Mouse (Mus musculus): ENCODE measurements around the gene Ampd2.
A peak's percentile ranks its signal among the peaks of the same experiment; 100 is the strongest.

Gene Ampd2

DNA sequence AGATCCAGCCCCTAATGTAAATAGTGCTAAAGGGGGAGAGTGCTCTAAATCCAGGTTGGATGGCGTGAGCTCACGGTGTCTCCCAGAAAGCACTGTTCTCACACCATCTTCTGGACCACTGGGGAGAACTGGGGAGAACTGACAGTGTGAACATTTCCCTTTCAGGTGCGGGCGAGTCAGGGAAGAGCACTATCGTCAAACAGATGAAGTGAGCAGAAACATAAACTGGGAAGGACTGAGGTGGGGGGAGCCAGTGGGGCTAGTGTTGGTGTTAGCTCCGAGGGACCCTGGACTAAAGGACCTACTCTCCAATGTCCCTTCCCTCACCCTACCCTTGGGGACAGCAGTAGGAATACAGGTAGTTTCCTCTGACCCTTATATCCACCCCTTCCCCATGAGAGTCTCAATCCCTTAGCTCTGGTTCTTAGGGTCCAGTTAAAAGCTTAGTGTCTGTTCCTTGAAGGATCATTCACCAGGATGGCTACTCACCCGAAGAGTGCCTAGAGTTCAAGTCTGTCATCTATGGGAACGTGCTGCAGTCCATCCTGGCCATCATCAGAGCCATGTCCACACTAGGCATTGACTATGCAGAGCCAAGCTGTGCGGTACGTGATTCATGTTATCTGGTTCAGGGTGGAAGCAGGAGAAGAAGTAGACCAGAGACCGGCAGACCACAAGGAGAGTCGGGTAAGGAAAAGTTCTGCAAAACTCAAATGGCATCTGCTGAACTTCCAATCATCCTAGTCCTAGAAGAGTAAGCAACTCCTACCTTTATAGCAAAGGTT, 8.7 kb upstream of the Ampd2 start:
- no peak for DNase-seq

DNA sequence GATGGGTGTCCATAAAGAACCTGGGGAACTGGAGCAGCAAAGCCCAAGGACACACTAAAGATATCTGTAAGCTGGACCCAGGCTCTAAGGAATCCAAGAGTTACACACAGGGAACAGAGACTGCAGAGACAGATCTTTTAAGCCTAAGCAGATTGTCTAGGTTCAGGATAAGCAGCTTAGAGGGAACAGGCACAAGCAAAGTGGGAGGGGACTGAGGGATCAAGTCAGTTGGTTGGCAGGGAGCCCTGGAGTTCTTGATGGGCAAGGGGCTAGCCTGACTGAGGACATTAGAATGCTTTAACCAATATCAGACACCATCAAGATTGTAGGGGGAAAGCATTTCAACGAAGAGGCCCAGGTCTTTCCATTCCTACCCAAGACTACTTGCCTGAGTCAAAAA, 7.7 kb upstream of the Ampd2 start:
- no peak for DNase-seq

DNA sequence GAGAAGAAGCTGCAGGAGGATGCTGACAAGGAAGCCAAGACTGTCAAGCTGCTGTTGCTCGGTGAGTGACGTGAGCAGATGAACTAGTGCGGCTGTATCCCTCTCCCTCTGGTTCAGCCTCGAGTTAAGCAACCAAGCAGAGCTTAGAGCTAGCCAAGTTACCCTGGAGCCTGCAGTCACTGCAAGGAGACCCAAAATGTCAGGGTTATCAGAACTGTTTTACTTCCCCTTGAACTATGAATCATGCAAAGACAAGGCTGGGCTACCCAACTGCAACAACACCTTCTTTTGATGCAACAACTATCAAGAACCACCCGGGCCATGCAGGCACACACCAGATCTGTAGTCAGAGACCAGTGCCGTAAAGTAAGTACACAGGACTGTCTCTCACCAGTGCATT, 6.9 kb upstream of the Ampd2 start:
- DNase-seq, result no peak

DNA sequence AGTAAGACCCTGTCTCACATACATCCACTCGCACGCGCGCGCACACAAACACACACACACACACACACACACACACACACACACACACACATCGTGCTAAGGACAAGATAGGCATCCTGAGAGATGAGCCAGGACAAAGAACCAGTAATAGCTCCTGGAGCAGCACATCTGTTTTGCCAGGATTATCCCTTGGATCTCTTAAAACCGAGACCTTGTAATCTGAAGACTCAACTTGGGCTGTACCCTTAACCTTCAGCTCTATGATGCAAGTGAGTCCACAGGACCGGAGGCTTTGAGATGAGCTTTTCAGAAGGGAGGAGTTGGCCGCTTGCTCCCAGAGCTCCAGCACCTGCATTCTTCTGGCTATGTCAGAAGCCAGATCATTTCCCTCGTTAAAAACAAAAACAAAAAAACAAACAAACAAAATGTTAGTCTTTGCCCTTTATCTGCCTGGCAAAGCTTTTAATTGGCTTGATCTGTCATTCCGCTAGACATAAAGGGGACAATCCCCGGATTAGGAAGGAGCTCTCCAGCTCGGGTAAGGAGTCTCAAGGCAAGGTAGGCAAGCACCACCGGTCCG, 6.2 kb upstream of the Ampd2 start, which contains the start of gene Gnat2:
Gnat2 (plus strand) TSS at position 254 of the 580 bp plus-strand sequence.
- no peak for DNase-seq

DNA sequence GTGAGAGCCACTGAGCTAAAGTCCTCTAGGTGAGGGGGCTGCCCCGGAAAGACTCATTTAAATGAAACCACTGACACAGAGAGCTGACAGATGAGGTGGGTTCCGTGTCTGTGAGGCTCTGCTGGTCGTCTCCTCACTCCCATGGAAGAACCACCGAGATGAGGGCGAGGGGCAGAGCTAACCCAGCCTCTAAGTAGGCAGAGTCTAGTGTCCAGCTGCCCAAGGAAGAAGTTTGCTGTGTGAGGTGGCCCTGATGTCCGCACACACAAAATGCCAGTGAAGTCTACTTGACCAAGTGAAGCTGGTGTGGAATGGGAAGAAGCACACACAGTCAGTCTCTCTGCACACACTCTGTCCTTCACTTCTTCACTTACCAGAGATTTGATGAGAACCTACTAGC, 5.6 kb upstream of the Ampd2 start:
- no peak for DNase-seq

DNA sequence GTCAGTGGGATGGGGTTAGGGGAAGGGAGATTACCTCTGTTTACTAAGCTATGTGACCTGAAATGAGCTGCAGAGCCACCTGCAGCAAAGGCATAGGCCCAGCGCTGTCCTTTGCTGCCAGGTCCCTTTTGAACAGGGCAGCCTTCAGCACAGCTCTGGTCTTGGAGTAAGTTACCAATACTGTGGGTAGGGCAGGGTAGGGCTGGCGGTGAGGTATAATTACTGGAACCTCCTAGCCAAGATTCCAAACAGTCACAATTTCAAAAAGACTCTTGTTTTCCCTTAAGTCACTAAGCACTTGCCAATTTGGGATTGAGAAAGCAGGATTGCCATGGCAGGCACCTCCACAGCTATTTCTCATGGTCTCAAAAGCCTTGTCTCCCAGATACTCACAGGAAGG, 4.1 kb upstream of the Ampd2 start:
- no peak for DNase-seq

DNA sequence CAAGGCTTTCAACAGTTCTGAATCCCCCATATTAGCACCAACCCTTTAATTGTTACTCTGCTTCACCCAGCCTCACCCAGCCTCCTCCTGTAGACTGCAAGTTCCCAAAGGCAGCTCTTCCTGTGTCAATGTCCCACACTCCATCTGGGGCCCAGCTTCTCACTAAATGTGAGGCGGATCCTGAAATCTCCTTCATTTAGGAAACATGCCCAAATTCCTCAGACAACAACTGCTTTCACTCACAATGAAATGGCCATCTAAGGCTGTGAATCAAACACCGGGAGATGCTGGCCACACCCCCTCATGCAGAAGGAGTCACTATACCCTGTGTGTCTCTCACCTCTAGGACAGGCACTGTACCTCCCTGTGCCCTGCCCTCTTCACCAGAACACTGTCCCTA, 3.5 kb upstream of the Ampd2 start:
- DNase-seq, result no peak

DNA sequence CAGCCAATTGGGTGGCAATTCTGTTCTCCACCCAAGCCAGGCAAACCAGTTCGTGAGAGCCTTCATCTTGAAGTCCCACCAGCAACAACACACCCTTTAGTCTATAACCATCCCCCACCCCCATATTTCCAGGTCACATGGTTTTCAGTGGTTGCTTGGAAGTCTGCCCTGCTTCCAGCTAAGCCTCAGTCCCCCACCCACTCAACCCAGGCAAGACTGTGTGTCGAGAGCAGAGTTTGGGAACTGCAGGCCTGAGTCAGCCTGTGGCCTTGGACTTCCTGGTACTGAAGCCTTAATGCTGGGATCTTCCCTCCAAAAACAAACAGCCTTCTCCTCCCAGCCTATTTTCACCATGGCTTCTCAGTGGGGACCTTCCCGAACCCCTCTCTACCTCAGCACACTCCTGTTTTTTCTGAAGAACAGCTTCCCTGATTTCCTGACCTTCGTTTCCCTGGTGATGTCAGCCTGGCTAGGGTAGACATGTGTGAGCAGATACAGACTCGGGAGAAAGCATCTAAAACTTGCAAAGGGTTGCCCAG, 2.5 kb upstream of the Ampd2 start:
- no peak for DNase-seq

DNA sequence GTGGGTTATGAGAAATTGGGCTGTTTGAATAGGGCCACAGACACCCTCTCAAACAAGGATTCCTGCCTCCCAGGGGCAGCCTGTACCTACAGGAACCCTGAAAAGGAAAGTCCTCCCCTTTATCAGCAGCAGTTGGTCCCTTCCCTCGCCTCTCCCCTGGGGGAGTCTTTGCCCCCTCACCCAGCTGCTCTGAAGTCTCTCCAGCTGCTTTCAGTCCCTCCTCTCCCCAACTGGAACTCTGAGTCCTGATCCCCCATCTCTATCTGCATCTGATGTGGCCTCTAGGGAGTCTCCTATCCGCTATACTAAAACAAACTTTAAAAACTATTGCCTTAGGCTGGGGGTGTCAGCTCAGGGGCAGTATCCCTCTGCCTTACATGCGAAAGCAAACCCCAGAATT, 878 bp upstream of the Ampd2 start:
- peak in 1 of 2 experiments; percentile 23 for DNase-seq

DNA sequence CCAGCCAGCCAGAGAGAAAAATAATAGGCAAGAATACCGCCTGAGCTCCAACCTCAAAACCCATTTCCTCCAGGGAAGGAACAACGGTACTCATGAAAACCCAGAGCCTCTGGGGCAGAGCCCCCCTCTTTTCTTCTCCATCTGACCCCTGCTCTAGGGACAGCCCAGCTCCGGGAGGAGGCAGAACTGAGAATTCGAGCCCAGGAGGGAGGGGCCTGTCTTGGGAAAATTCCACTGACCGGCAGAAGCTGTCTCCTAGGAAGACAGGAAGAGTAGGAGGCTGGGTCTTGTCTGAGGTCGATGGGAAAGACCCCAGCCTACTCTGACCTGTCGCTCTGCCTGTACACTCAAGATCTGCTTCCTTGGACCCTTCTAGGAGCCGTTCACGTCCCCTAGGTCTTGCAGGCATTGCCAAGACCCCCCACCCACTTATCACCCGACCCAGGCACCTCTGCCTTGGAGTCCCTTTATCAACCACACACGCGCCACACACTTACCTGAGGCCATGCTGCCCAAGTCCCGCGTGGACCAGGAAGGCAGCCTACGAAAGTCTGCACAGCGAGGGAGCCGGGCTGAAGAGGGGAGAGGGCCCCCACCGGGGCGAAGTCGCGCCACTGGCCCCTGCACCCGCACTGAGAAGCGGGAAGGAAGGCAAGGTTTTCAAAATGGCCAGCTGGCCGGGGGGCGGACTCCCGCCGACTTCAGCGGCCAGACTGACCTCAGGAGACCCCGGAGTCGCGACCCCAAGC, 556 bp downstream of the Ampd2 start:
- peak; percentile 88 to 93 for DNase-seq

DNA sequence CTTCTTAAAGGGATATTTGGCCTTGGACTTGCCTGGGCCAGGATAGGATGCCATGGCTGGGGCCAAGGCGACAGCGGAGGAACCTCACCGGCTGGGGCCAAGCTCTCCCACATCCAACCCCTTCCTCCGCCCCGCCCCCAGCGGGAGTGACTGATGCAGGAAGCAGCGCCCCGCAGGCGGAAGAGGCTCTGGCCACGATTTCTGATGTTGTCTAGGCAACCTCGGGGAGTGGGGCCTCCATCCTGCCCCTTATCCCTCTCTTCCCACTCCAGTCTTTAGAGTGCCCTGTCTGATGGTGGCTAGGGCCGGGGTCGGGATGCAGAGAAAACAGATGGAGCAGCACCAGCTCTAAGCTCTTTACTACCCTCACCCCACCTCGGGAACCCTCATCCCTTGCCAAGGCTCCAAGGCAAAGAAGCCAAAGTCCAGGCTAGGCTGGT, 1.1 kb downstream of the Ampd2 start:
- peak; percentile 98 for DNase-seq

DNA sequence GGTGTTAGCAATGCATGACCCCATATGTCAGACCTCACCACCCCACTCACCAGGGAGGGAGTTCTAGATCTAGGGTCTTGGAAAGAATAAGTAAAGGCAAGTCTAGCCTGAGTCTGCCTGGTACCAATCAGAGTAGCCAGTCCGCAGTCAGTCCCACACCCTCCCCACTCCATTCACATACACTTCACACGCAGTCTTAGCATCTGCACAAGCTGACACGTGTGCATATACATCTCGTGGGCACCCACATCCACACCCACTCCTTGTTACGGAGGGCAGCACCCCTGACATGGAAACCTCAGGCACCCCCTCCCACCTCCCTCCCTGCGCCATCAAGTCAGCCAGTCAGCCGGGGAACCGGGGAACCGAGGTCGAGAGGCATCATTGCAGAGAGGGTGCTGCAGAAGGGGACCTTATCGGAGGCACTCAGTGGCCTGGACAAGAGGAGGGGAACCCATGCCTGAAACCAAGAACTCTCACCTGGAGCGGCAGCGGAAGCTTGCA, 1.6 kb downstream of the Ampd2 start:
- DNase-seq, result no peak

DNA sequence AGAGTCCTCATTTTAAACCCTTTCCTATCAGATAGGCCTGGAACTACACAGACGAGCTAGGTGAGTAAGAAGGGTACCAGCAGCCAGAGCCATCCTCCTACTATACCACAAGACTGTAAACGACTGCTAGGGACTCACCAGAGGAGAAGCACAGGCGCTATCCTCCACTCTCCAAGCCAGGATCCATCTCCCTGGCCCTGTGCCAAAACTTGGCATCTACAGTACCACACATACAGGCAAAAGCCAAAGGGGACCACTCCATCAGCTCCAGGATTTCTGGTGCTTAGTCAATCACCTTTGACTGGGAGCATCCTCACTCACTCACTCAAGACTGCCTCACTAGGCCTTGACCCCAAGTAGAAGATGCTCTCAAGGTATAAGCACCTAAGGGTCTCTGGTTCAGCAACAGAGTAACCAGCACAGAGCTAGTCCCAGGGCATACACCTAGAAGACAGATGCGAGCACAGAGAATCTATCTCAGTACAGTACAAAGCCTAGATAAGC, 2.5 kb downstream of the Ampd2 start:
- peak; percentile 38 to 44 for DNase-seq

DNA sequence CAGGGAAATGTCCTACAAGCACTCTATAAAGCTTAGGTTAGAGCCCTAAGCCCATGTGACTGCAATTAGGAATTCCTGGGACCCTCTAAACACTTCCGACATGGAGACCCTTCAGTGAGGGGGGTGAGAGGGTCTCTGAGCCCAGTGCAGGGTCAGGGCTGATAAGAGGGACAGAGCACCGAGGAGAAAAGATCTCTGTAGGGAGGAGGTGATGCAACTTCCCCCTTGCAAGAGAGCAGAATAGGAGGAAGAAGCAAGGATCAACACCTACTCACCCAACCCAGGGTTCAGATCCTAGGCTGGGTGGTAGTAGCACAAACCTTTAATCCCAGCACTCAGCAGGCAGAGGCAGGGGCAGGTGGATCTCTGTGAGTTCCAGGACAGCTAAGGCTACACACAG, 3.3 kb downstream of the Ampd2 start:
- DNase-seq, result peak in 1 of 2 experiments; percentile 18

DNA sequence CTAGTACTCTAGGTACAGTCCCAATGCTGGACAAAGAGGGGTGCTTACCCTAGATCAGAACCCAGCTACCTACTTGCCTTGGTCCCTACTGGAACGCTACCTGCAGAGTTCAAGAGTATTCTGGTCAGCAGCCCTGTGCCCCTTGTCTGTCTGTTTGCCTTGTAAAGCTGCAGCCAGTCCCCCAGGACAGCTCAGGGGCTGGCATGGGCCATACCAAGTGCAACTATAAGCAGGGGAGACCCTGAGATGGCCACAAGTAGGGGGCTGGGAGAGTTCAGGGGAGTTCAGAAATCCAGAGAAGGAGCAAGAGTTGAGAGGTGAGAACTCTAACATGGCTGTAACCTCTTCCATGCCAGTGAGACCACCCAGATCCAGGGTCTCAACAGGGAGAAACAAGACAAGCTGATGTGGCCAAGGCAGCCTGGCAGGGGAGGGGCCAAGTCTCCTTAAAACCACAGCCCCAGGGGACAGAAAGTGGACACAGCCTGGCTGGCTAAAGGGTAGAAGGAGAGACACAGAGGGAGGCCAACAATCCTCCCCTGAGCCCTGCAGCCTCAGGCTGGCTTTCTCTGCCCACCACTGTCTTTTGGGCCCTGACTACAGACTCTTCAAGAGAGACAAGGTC, 4.1 kb downstream of the Ampd2 start:
- peak in 1 of 2 experiments; percentile 36 for DNase-seq

DNA sequence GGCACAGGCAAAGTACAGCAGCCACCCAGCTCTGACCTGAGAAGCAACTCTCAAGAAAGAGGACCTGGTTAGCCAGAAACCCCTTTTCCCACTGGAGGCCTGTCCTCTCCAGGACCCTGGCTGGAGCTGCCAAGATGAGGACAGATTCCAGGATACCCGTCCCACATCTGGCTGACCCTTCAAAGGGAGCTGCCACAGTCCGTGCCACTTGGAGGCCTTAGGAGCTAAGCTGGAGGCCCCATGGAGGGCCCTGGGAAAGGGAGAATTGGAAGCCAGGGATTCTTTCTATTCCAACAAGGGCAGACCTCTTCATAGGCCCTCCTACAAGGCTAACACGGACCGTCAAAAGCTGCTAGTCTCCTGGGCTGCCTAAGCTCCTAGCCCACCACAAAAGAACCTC, 4.8 kb downstream of the Ampd2 start:
- DNase-seq, result no peak

DNA sequence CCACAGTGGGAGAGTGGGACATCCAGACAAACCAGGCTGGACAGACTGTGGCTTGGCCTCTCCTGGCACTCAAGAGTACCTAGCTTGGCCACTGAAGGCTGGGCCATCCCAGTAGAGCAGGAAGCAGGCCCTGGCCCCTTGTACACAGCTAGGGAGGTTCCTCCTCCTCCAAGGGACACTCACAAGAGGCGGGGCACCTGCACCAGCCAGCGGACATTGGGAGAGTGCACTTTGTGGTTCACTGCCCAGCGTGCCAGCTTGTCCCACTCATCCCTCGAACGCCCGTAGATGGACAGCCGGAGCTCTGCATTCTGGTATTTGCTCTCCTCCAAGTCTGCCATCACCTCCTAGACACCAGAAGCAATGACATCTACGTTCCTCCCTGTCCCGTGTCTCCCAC, 9.6 kb downstream of the Ampd2 start:
- DNase-seq, result peak; percentile 54 to 78

DNA sequence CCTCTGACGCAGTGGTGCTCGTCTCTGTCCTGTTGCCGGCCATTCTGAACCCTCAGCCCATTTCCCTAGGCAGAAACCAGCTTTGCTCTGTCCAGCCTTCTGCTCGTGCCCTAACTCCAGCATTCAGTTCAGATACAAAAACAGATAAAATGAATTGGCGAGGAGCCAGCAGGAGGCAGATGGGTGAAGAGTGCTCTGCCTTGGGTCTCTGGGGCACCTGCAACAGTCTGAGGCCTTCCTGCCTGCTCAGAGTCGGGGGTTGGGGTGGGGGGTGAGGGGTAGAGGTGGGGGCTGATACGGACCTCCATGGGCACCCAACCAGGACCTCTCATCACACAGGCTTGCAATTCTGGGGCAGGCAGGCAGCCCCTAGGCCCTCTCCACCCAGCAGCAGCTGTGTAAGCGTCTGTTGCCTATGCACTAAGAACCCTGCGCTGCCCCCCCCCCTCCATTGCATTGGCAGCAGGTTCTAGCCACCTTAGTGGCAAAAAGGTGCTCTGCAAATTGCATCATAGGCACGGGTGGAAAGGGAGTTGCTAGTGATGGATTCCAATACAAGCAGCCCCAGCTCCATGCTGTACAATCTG, 13.4 kb downstream of the Ampd2 start:
- peak in 1 of 2 experiments; percentile 36 for DNase-seq

DNA sequence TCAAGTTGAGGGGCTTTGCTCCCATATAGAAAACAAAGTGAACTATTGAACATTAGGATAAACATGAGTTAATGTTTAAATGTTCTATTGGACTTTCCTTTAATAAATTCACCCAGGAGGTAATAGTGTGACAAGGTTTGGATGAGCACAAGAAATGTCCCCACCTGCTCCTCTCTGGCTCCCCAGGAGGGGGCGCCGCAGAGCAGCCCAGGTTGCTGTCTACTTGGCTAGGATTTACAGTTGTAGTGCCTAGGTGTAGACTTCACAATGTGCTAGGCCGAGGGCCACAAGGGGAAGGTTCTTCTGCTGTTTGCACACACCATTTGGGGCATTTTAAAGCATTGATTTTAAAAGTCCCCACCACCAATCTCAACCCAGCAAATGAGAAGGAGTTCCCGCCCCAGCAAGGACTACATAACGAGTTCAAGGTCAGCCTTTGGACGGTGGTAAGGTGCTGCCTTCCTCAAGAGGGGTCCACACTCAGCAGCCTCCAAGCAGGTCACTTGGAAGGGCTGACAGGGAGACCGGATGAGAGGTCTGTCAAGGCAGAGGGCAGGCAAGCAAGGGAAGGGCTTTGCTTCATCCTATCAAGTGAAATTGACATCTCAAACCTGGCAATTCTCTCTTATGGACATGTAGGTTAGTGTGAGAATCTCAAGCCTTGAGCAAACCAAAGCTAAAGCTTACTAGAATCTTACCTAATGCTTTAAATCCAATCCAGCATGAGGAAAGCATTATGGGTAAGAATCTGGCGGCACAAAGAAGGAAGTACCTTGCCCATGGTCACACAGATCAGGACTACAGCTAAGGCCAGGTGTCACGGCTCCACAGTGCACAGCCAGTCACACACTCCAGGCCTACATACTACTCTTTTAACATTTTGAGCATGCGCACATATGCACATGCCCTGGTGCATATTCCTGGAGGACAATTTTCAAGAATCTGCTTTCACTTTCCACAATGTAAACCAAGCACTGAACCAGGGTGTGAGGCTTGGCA, 15.9 kb downstream of the Ampd2 start:
- DNase-seq, result peak; percentile 79 to 86

DNA sequence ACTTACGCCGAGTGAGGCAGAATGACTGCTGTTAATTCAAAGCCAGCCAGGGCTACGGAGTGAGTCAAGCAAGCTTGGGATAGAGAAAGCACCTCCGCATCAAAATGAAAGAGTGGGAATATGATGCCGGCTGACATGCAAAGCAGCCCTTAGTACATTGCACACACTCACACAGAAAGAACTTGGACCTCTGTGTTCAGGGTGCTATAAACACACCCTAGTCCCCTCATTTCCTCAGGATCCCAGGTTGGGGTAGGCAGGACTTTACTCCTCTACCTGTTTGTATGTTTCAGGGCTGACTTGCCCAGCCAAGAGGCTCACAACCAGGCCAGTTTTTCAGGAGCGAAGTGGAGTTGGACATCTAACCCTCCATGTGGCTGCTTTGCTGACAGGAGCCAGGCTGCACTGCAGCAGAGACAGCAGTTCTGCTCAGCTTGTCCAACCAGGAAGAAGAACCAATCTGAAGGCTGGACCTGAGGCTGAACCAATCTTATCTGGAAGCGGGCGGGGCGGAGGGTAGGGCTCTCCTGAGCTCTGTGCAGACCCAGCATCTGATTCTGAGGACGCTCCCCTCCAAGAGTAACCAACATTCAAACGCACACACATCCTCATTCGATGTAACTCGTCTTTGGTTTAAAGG, 17.1 kb downstream of the Ampd2 start:
- peak; percentile 71 to 85 for DNase-seq

All from kidney, postnatal 25 days (tissue).